Mouse (Mus musculus): ENCODE measurements around the gene Arhgap15. TPM values are rescaled to one million over a fixed set of nuclear protein-coding genes. Genes with fewer than 3 reads are reported as not detected.

The Arhgap15 gene
- total RNA-seq, 2 experiments from 2014 or later: 7.6 to 12.2 TPM

Other genes with a start within 250 kb of the Arhgap15 start
- not detected for gene Kynu, start 193.5 kb upstream of the Arhgap15 start, total RNA-seq (2021)

Measured in left cerebral cortex, postnatal 36 days (tissue).